Mouse (Mus musculus): ENCODE data around the gene Tbx1.

The Tbx1 gene

GRCm38 (mm10) chr16:18589804-18590790, at the start of gene Tbx1:
Tbx1 (minus strand) TSS chr16:18590671.
- DNase-seq (ENCODE audit: low read depth), result peak; percentile 25

GRCm38 (mm10) chr16:18639382-18639929, 49.0 kb upstream of the Tbx1 start:
- no peak for DNase-seq (ENCODE audit: low read depth)

GRCm38 (mm10) chr16:18638396-18638795, 47.9 kb upstream of the Tbx1 start:
- DNase-seq (ENCODE audit: low read depth), result peak; percentile 30

- DNase-seq (ENCODE audit: low read depth), result no peak
Observed at GRCm38 (mm10) chr16:18636804-18637203, 46.3 kb upstream of the Tbx1 start.

- DNase-seq (ENCODE audit: low read depth), result no peak
Observed at GRCm38 (mm10) chr16:18636401-18636800, 45.9 kb upstream of the Tbx1 start.

- peak; percentile 27 for DNase-seq (ENCODE audit: low read depth)
Observed at GRCm38 (mm10) chr16:18633333-18633732, 42.9 kb upstream of the Tbx1 start.

- no peak for DNase-seq (ENCODE audit: low read depth)
Observed at GRCm38 (mm10) chr16:18632816-18633215, 42.3 kb upstream of the Tbx1 start.

GRCm38 (mm10) chr16:18632059-18632458, 41.6 kb upstream of the Tbx1 start:
- DNase-seq (ENCODE audit: low read depth), result peak; percentile 74

GRCm38 (mm10) chr16:18631141-18631540, 40.7 kb upstream of the Tbx1 start:
- no peak for DNase-seq (ENCODE audit: low read depth)

- no peak for DNase-seq (ENCODE audit: low read depth)
Observed at GRCm38 (mm10) chr16:18630291-18630690, 39.8 kb upstream of the Tbx1 start.

GRCm38 (mm10) chr16:18629390-18630231, 39.1 kb upstream of the Tbx1 start, which contains the start of gene Sept5:
Sept5 (minus strand) TSS chr16:18629954.
- peak; percentile 84 for DNase-seq (ENCODE audit: low read depth)

- peak; percentile 51 for DNase-seq (ENCODE audit: low read depth)
Observed at GRCm38 (mm10) chr16:18628948-18629340, 38.5 kb upstream of the Tbx1 start.

GRCm38 (mm10) chr16:18628206-18628947, 37.9 kb upstream of the Tbx1 start:
- DNase-seq (ENCODE audit: low read depth), result peak; percentile 61

- peak; percentile 42 for DNase-seq (ENCODE audit: low read depth)
Observed at GRCm38 (mm10) chr16:18627163-18627562, 36.7 kb upstream of the Tbx1 start.

GRCm38 (mm10) chr16:18626376-18626878, 36.0 kb upstream of the Tbx1 start, which contains the start of gene Gm49601:
Gm49601 (minus strand) TSS chr16:18626427.
- peak; percentile 84 for DNase-seq (ENCODE audit: low read depth)

- no peak for DNase-seq (ENCODE audit: low read depth)
Observed at GRCm38 (mm10) chr16:18625791-18626311, 35.4 kb upstream of the Tbx1 start.

GRCm38 (mm10) chr16:18625097-18625496, 34.6 kb upstream of the Tbx1 start:
- no peak for DNase-seq (ENCODE audit: low read depth)

- DNase-seq (ENCODE audit: low read depth), result no peak
Observed at GRCm38 (mm10) chr16:18624641-18625040, 34.2 kb upstream of the Tbx1 start.

GRCm38 (mm10) chr16:18623751-18624540, 33.5 kb upstream of the Tbx1 start:
- no peak for DNase-seq (ENCODE audit: low read depth)
